Mouse (Mus musculus) ovary, postnatal 36 days (tissue): Measurements from ENCODE around the gene Odf3l2.
A peak's percentile ranks its signal among the peaks of the same experiment; 100 is the strongest.

Source experiments
- DNase-seq: peaks from one replicate; pipeline ENCODE4 v3.0.0; 2022; ENCODE audit warnings: low spot score, mixed read lengths

The Odf3l2 gene

DNA sequence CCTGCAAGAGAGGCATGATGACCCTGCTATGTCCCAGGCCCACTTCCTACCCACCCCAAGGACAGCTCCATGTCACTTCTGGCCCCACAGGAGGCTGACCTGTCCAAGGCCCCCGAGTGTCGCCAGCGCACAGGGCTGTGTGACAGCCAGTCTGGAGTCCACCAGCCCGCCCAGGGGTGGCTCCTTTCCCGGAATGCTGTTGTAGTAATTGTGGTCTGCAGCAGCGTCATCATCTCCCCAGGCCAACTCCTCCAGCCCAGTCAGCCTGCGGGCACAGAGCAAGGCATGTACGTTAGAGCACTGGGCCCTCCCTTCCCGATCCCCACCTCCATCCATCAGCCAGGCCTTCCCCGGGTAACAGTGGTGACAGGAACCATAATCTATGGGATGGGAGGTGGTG, 19.4 kb downstream of the Odf3l2 start:
- no peak for DNase-seq

DNA sequence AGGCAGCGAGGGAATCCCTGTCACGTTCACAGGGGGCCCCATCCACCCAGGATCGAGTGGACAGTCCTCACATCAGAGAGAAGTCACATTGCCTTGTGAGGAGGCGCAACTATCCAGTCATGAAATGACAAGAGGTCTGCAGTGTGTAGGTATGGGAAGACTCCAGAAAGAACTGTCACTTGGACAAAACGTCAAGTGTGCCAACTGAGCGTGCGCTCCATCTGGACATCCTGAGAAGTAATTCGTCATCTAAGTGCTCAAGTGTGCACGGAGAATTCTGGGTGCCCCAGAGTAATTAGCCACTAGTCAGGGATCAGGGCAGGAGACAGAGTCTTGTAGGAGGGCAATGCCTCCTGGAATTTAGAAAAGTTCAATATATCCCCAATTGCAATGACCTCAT, 20.1 kb downstream of the Odf3l2 start:
- no peak for DNase-seq

DNA sequence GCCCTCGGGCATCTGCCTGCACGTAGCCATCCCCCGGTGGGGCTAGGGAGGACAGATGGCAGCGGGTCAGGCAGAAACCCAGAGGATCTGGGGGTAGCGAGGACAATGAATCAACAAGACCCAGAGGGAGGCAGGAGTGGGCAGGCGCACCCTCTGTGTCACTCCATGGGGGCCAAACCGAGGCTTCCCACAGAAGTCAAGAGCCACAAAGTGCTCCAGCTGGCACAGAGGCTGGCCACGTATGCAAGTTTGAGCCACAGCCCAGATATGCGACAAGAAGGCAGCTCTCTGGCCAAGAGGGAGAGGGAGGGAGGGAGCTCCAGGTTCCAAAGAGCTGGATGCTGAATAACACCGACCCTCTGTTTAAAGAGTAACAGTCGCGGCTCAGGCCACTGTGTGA, 21.6 kb downstream of the Odf3l2 start:
- DNase-seq: no peak

DNA sequence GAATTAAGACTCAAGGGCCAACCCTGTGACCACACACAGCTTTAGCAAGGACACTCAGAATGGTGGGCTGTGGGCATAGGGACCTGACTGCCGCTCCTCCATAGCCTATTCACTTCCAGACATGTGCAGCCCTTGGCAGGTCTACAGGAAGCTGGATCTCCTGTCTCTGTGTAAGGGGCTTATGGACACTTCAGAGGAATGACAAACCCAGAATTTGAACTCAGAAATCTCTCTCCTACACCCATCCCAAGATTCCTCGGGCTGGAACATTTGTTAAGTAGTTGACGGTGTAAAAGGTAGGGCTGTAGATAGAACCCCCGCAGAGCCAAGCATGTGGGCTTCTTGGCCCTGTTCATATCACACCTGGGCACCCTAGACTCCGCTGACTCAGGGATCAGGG, 29.2 kb downstream of the Odf3l2 start:
- DNase-seq: no peak

DNA sequence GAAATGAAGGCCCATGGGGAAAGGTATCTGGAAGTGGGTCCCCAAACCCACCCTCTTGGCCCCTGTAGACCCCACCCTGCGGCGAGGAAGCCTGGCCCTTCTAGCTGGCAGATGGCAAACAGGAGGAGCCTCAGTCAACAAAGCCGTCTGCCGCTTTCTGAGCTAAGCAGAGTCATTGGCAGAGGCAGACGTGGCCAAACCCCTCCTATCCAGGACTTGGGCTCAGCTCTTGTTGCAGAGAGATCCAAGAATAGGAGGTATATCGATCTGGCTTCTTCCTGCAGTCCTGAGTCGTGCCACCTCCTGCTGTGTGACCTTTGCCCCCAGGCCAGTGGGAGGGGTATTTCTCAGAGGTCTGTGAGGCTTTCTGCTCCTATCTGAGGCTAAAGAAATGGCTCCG, 29.7 kb downstream of the Odf3l2 start:
- no peak for DNase-seq

DNA sequence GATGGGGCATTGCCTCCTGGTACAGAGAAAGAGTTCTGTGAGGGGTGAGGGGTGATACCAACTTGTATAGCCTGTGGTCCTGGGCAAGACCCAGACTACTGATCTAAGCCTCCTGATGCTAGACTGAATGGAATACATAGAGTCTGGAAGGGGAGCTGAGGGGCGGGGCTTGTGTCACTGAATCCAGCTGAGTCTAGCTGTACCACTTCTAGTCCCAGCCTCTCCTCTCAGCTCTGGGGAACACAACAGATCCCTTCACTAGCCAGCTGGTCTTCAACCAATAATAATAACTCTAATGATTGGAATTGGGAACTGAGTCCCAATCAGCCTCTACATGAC, 31.3 kb downstream of the Odf3l2 start:
- no peak for DNase-seq

DNA sequence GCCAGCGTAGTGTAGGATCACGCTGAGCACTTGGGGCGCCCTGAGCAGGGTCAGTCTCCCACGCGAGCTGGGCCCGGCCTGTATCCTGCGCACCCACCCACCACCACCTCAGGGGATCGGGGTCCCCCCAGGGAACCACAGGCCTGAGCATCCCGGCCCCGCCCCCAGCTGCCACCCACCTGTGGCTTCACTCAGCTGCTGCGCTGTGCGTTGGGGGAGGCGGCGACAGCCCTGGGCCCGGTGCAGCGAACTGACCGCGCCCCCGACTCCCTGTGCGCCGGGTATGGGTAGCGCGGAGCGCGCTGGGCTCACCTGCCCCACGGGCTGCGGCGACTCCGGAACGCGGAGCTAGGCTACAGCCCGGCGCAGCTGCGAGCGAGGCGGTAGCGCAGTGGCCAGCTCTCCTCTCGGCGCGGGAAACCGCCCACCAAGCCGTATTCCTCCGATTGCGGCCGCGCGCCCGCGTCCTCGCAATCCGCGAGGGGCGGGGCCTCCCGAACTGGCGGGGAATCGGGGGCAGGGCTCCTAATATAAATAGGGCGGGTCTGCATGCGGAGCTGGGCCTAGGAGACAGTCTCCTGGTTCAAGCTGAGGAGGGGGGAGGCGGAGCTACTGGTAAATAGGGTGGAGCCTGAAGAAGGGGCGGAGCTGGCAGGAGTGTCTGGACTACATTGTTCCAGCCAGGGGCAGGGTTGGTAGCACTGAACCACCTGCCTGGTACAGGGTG, 31.8 kb downstream of the Odf3l2 start, which contains the start of gene C2cd4c:
Gene C2cd4c, minus strand, starts transcription at position 448 of the 727 bp plus-strand sequence.
- peak; percentile 58 for DNase-seq

DNA sequence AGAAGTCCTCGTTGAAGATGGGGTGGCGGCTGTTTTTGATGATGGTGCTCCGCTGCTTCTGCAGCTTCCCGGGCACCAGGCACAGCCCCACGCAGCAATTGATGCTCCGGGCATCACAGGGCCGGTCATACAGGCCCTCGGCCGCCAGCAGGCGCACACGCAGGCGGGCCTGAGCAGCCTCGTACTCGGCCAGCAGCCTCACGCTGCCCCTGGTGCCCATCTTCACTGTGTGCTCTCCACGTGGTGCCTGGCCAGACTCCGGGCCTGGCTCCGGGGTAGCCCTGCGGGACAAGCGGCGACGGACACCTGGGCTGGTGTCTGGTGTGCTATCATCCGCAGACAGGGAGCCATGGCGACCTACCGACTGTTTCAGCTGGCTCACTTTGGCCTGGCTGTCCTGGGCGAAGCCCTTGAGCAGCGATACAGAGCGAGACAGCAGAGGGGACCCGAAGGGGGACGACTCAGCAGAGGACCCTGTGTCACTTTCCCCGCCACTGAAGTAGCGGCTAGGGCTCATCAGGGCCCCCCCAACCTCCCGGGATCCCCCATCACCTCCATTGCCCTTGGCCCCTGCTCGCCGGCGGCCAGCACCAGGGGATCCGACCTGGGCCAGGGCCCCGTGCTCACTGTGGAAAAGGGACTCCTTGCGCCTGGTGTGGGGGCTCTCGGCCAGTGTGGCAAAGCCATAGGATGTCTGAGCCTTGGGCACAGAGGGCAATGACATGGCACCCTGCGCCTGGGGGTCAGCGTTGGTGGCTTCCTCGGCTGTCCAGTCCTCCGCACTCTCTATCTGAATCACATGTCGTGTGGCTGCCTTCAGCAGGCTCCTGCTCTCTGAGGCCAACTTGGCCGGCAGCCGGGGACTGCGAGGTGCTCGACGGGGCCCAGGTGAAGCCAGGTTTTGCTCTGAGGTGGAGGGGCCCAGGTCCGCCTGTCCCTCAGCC, 33.1 kb downstream of the Odf3l2 start:
- peak; percentile 33 for DNase-seq

DNA sequence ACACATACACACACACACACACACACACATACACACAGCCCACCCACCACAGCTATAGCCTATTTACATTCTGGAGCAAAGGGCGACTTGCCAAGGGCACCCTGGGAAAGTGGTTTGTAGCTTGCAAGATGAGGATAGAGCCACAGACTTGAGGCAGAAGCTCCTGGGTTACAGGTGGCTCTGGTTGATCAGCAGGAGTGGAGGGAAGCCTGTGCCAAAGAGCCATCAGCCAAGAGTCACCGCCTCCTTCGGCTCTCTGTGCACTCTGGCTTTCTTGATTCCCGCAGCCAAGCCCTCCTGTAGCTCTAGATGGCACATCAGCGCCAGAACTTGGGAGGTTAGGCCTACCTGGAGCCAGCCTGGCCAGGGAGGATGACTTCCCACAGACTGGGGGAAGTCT, 34.2 kb downstream of the Odf3l2 start:
- DNase-seq: no peak

DNA sequence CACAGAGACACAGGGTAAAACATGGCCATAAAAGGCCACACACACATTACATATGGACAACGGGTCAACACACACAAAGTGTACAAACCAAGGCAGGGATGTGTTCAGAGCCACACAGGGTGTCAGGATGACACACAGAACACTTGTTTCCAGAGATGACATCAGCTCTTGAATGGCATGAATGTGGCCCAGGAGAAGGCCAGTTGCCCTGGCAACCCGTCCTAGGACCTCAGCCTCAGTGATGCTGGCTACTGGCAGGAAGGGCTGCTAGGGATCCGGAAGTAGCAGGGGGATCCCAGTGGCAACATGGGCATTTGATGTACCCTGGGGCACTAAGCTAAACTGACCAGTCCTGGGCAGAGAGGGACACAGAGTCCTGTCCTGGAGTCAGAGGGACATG, 36.3 kb downstream of the Odf3l2 start:
- no peak for DNase-seq

DNA sequence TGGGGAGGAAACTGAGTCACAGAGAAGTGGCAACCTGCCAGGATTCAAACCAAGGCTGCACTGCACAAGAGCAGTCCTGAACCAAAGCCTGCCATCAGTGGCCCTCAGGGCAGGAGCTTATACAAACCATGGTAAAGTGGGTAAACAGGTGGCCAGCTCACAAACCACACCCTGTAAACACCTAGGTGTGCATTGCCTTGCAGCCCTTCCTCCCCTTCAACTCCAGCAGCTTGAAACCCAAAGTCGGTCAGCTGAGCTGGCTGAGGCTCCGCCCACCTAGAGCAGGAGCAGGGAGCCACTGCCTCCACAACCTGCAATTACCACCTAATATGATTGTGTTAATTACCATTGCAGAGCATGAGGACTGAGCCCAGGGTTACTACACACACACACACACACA, 37.6 kb downstream of the Odf3l2 start:
- DNase-seq: no peak

DNA sequence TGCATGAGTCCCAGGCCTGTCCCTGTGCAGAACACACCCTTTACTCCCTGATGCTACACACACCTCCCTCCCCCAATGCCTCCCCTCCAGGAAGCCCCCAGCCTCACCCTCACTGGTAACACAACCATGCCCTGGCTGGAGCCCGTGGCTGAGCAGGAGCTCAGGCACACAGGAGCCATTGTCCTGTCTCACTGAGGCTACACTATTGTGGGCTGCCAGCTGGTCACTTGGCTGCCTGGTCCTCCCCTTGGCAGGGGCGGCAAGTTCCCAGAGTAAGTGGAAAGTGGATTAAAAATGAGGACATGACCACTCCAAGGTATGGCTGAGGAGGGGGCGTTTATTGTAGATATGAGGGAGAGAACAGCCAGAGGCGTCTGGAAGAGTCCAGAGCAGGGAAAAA, 39.0 kb downstream of the Odf3l2 start:
- DNase-seq: no peak

DNA sequence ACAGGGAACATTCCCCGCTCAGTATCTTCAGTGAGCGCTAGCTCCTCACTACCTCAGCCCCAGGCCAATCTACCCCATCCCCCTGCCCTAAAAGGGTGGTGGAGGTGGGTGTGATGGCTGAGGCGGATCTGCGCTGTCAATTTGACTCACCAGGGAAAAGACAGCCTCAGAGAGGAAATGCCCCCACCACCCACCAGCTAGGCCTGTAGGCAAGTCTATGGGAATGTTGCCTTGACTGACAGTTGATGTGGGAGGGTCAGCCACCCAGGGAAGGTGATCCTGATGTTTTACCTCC, 47.7 kb downstream of the Odf3l2 start:
- DNase-seq: no peak

DNA sequence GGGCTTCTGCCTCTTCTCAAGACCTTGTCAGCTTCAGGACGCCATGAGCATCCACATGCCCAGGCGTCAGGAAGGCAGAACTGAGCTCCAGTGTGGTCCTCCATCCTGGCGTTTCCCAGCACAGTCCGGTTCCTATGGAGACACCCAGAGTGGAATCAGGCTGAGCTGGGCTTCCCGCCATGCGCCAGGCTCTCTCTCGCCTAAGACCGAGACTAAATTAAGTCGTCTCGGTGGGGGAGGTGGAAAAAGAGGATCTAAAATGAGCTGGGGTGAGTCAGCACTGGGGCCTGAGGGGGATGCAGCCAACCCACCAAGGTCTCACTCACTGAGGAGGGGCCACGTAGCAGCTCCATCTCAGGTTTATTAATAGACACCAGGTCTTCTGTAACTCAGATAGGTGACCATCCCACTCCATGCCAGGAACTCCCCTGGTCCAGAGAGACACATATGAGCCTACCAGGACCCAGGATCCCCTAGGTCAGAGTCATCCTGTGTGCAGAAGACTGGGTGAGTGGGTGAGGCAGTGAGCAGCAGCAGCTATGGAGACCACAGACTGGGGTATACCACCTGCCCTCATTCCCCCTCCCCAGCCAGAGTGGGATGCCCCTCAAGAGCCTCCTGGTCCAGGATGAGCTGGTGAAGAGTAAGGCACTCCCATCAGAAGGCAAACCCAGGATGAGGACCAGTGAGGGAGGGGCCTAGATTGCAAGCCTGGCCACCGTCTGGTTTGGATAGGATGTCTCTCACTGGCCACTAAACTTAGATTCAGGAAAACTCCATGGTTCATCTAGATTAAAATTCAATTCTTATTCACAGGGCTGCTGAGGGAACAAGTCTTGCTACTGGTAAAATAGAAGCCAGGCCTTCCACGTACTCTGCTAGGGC, 48.2 kb downstream of the Odf3l2 start:
- DNase-seq: no peak

DNA sequence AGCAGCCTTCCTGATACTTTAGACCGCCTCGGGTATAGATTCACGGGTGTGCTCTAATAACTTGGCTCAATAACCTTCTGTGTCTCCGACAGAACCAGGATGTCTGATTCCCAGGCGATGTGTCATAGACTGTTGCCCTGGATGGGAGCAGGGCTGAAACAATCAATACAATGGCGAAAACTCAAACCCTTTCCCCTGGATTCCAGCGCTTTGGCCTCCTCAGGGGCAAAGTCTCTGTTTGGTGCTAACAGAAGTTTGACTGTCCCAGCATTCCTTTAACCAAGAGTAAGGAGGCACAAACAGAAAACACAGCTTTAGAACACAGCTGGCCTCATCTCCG, 50.0 kb downstream of the Odf3l2 start:
- no peak for DNase-seq

DNA sequence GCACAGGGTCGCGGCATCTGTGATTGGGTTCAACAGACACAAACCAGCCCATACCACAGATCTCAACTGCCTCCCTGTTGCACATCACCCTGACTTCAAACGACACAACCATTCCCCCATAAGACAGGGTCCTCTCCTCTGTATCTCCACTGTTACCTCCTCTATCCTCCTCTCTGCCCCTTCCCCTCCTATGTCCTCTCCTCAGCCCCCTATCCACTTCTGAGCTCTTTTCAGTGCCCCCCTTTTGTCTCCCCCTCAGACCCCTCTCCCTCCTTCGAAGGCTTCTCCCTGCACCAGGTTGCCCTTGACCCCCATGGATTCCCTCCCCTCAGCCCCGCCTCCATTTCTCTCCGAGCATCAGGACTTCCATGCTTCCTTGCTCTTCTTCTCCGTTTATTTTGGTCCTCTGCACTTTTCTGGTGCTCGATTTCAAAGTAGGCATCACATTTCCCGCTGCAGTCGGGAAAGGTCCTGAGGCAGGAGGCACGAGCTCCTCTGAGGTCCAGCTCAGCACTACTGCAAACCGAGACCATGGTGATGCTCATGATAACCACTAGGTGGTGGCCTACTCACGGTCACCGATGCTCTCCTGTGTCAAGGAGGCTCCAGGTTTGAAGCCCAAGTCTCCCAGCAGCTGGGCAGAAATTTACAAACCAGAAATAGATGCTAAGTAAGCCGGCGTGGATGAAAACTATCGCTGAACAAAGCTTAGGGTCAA, 50.5 kb downstream of the Odf3l2 start:
- DNase-seq: peak; percentile 28

DNA sequence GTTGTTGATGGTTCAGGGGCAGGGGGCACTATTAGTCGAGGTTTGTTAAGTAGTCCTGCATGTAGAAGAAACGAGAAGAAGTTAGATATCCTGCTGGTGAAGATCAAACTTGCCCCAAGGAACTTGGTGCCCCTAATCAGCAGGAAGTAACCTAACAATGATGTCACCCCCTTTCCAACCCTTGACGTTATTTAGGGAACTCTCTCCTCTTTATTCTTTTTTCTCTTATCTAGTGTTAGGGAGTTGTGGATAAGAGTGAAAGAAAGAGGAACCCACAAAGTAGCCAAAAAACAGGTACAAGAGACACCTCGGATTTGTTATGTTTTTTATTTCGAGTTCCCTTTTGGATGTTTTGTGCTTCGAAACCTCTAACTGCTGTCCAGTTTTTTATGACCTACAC, 51.4 kb downstream of the Odf3l2 start:
- DNase-seq: no peak

DNA sequence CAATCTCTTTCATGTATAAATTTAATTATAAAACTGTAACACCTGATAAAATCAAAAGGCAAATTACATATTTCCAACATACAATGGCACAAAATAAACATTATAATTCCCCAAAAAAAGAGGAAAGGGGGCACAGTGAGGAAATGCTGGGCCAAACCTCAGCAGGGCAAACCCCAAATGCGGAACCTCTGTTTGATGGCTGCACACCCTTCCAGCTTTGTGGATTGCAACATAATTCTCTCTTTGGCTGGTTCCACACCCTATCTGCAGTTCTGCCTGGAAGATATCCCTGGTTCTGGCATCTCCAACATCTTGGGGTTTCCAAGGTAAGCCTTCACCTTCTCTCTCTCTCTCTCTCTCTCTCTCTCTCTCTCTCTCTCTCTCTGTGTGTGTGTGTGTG, 54.8 kb downstream of the Odf3l2 start:
- no peak for DNase-seq
